Mouse (Mus musculus): ENCODE measurements around the gene Cdc14b. TPM values are rescaled to one million over a fixed set of nuclear protein-coding genes. Genes with fewer than 3 reads are reported as not detected.

The Cdc14b gene
- total RNA-seq, 4 experiments from 2014 or later: 15.0 to 21.0 (median 19.1) TPM

- DNase-seq (ENCODE audit: low spot score in 2 of 2): no peak
Measured at GRCm38 (mm10) chr13:64178746-64179652, 96.1 kb downstream of the Cdc14b start.

- DNase-seq (ENCODE audit: low spot score in 2 of 2): no peak
Measured at GRCm38 (mm10) chr13:64178000-64178399, 97.1 kb downstream of the Cdc14b start.

- no peak for DNase-seq (ENCODE audit: low spot score in 2 of 2)
Measured at GRCm38 (mm10) chr13:64169746-64170145, 105.3 kb downstream of the Cdc14b start.

GRCm38 (mm10) chr13:64163147-64163715, 111.9 kb downstream of the Cdc14b start:
- DNase-seq (ENCODE audit: low spot score in 2 of 2): no peak

GRCm38 (mm10) chr13:64162626-64163025, 112.5 kb downstream of the Cdc14b start:
- DNase-seq (ENCODE audit: low spot score in 2 of 2): no peak

GRCm38 (mm10) chr13:64161916-64162611, 113.0 kb downstream of the Cdc14b start:
- DNase-seq (ENCODE audit: low spot score in 2 of 2): peak in 1 of 2 experiments; percentile 61

GRCm38 (mm10) chr13:64161548-64161915, 113.6 kb downstream of the Cdc14b start, which contains the start of gene Habp4:
Gene Habp4 (plus strand): TSS chr13:64161824.
- peak; percentile 88 to 98 for DNase-seq (ENCODE audit: low spot score in 2 of 2)

GRCm38 (mm10) chr13:64156966-64157365, 118.1 kb downstream of the Cdc14b start:
- no peak for DNase-seq (ENCODE audit: low spot score in 2 of 2)

GRCm38 (mm10) chr13:64155171-64155571, 119.9 kb downstream of the Cdc14b start:
- DNase-seq (ENCODE audit: low spot score in 2 of 2): no peak

- DNase-seq (ENCODE audit: low spot score in 2 of 2): no peak
Measured at GRCm38 (mm10) chr13:64154651-64155050, 120.4 kb downstream of the Cdc14b start.

GRCm38 (mm10) chr13:64153751-64154267, 121.3 kb downstream of the Cdc14b start:
- no peak for DNase-seq (ENCODE audit: low spot score in 2 of 2)

GRCm38 (mm10) chr13:64153083-64153682, 121.9 kb downstream of the Cdc14b start, which contains the start of gene Zfp367:
Gene Zfp367 (minus strand): TSS chr13:64153202.
- peak; percentile 89 to 97 for DNase-seq (ENCODE audit: low spot score in 2 of 2)

GRCm38 (mm10) chr13:64152671-64153082, 122.4 kb downstream of the Cdc14b start:
- DNase-seq (ENCODE audit: low spot score in 2 of 2): no peak

GRCm38 (mm10) chr13:64152241-64152669, 122.8 kb downstream of the Cdc14b start:
- peak; percentile 59 to 69 for DNase-seq (ENCODE audit: low spot score in 2 of 2)

- no peak for DNase-seq (ENCODE audit: low spot score in 2 of 2)
Measured at GRCm38 (mm10) chr13:64150121-64150520, 125.0 kb downstream of the Cdc14b start.

Other genes with a start within 250 kb of the Cdc14b start
- not detected for gene Hsd17b3, start 186.1 kb downstream of the Cdc14b start, total RNA-seq (2022)
- 1 to 10 TPM in 2 of 4 experiments, under 1 TPM in 2; 0.46 to 2.2 (median 1.2) TPM for gene Slc35d2, start 145.9 kb downstream of the Cdc14b start, total RNA-seq (2022)
- 10 to 100 TPM; 24.5 to 27.7 (median 25.8) TPM for gene Zfp367, start 122.1 kb downstream of the Cdc14b start, total RNA-seq (2022)
- gene Habp4, start 113.5 kb downstream of the Cdc14b start, total RNA-seq (2022): 100 to 1,000 TPM; 194 to 218 (median 205) TPM
- gene Aaed1, start 37.4 kb upstream of the Cdc14b start, total RNA-seq (2022): 10 to 100 TPM; 21.0 to 23.6 (median 23.1) TPM
- gene Ctsl, start 95.6 kb upstream of the Cdc14b start, total RNA-seq (2022): 100 to 1,000 TPM; 129 to 196 (median 170) TPM
- gene Cdk20, start 157.0 kb upstream of the Cdc14b start, total RNA-seq (2022): 10 to 100 TPM; 10.1 to 15.2 (median 10.6) TPM
- gene Fam240b, start 222.5 kb upstream of the Cdc14b start, total RNA-seq (2022): not detected